Mouse (Mus musculus) G1E (cell line): ENCODE results near the gene Gm26602.

Experiments
- CTCF ChIP-seq: IDR thresholded peaks from 2 replicates; pipeline ENCODE4 v1.5.1; 2012; ENCODE audit warnings: low read depth, low read length, inconsistent platforms, mixed read lengths
- GATA1 ChIP-seq: IDR thresholded peaks from 2 replicates; pipeline ENCODE4 v1.6.1; 2012; ENCODE audit warnings: borderline replicate concordance, low read length, inconsistent platforms, mixed read lengths
- GATA2 ChIP-seq: IDR thresholded peaks from 2 replicates; pipeline ENCODE4 v1.6.1; 2012; ENCODE audit warnings: low read depth, low read length, inconsistent platforms, borderline replicate concordance
- POLR2AphosphoS5 ChIP-seq: IDR thresholded peaks from 2 replicates; pipeline ENCODE4 v1.6.1; 2012; ENCODE audit warnings: low read depth, low read length, inconsistent platforms; ENCODE audit not compliant: insufficient replicate concordance
- TAL1 ChIP-seq: conservative IDR thresholded peaks from 2 replicates; pipeline ENCODE4 v1.6.1; 2012; ENCODE audit warnings: low read depth, low read length, inconsistent platforms, mixed read lengths

- TF ChIP-seq CTCF: no peak
- TF ChIP-seq GATA1: no peak
- no peak for TF ChIP-seq GATA2
- no peak for TF ChIP-seq TAL1
- TF ChIP-seq POLR2AphosphoS5: no peak
Observed at GRCm38 (mm10) chr10:79946752-79947322, 36.2 kb downstream of the Gm26602 start.
